Mouse (Mus musculus) heart, embryonic 14.5 days (tissue): ENCODE results near the gene Zcchc7. TPM values are rescaled to one million over a fixed set of nuclear protein-coding genes. Genes with fewer than 3 reads are reported as not detected.

Source experiments
- ATAC-seq: fragments of 200-750 bp; cut with Nextera tagmentation; 2 replicates; pipeline ENCODE4 v1.8.0; 2017; ENCODE audit warnings: low read depth, moderate TSS enrichment; ENCODE audit not compliant: insufficient number of reproducible peaks, insufficient read depth, low FRiP score
- H3K27ac ChIP-seq, 2 experiments: fragments of 200-500 bp in 1 of 2; fragments of 300-500 bp in 1 of 2; sonication (generic) in 1 of 2; replicated peaks in 1 of 2; 2 replicates each; pipeline ENCODE4 v1.5.1; 2012 to 2014; ENCODE audit warnings: low read depth in 2 of 2, low read length in 2 of 2, control low read depth in 1 of 2, mild to moderate bottlenecking in 1 of 2, mixed read lengths in 1 of 2; ENCODE audit not compliant: control insufficient read depth in 1 of 2, insufficient read depth in 1 of 2
- H3K27me3 ChIP-seq: fragments of 300-500 bp; sonication (generic); 2 replicates; pipeline ENCODE4 v1.6.1; 2014; ENCODE audit warnings: mild to moderate bottlenecking, low read length, control low read depth; ENCODE audit not compliant: control insufficient read depth, insufficient read depth
- H3K36me3 ChIP-seq: fragments of 300-500 bp; sonication (generic); 2 replicates; pipeline ENCODE4 v1.6.1; 2014; ENCODE audit warnings: mild to moderate bottlenecking, control low read depth, low read length, mixed read lengths; ENCODE audit not compliant: control insufficient read depth, insufficient read depth
- H3K4me1 ChIP-seq, 2 experiments: fragments of 200-500 bp in 1 of 2; fragments of 300-500 bp in 1 of 2; sonication (generic) in 1 of 2; 2 replicates each; pipeline ENCODE4 v1.6.1; 2012 to 2014; ENCODE audit warnings: low read length in 2 of 2, control low read depth in 1 of 2, mixed read lengths in 1 of 2; ENCODE audit not compliant: control insufficient read depth in 2 of 2, insufficient read depth in 2 of 2
- H3K4me2 ChIP-seq: fragments of 300-500 bp; sonication (generic); 2 replicates; pipeline ENCODE4 v1.6.1; 2014; ENCODE audit warnings: mild to moderate bottlenecking, low read length
- H3K4me3 ChIP-seq, 2 experiments: fragments of 200-500 bp in 1 of 2; fragments of 300-500 bp in 1 of 2; sonication (generic) in 1 of 2; 2 replicates each; pipeline ENCODE4 v1.5.1; 2012 to 2014; ENCODE audit warnings: low read length in 2 of 2, mild to moderate bottlenecking in 2 of 2, control low read depth in 1 of 2, low read depth in 1 of 2, moderate library complexity in 1 of 2; ENCODE audit not compliant: control insufficient read depth in 1 of 2, insufficient read depth in 1 of 2
- H3K9ac ChIP-seq: fragments of 300-500 bp; sonication (generic); 2 replicates; pipeline ENCODE4 v1.6.1; 2014; ENCODE audit warnings: mild to moderate bottlenecking, low read length
- H3K9me3 ChIP-seq: fragments of 300-500 bp; sonication (generic); 2 replicates; pipeline ENCODE4 v1.6.1; 2016; ENCODE audit warnings: low read length, control low read depth; ENCODE audit not compliant: control insufficient read depth
- WGBS: fragments of 180-500 bp; shearing (Covaris S2); extraction: QIAGEN DNeasy Blood & Tissue Kit; methylation state at CpG from one replicate; pipeline ENCODE4 v1.1.7; 2014; 5-methylcytosine and 5-hydroxymethylcytosine counted together
- polyA plus RNA-seq: library from polyadenylated mRNA; unstranded; fragments of >200 nt; fragmentation: Nextera tagmentation; extraction: Ambion mirVana; gene quantifications from 2 replicates; pipeline ENCODE4 v1.2.1, GENCODE M21; 2014

Gene Zcchc7
- polyA plus RNA-seq, 1 experiment from 2014 or later: 24.9 TPM

GRCm38 (mm10) chr4:44967402-44967801 lies 211.7 kb downstream of the Zcchc7 start:
- H3K27me3 ChIP-seq: no peaks in the 10 kb centered on the region
- no peak for ATAC-seq
- H3K4me3 ChIP-seq: no peak overlapping the region
- no peaks in the 10 kb centered on the region for H3K9me3 ChIP-seq
- no peaks in the 10 kb centered on the region for H3K36me3 ChIP-seq
- H3K27ac ChIP-seq: no peak overlapping the region
- WGBS: 82% methylated on average over 8 of the region's 8 CpGs
- H3K9ac ChIP-seq: no peak overlapping the region
- no peaks in the 10 kb centered on the region for H3K4me1 ChIP-seq
- no peak overlapping the region for H3K4me2 ChIP-seq

DNA sequence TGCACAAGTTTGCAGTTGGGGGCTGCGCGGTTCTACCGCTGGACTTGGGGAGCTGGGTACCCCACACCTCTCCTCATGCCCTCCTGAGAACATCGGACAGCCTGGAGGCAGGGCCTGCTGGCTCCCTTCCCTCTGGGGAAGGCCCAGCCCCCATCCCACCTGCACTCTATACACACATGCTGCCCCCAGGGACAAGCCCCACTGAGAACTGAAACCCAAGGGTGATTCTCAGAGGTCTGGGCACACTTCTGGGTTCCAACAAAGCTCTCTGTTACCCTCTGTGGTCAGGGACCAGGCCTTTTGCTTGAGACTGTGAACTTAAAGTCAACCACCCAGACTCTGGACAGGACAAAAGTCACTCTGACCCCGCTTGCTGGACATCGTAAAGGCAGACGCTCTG lies 214.4 kb downstream of the Zcchc7 start:
- WGBS: 91% methylated on average over 7 of the region's 7 CpGs
- H3K9ac ChIP-seq: no peak overlapping the region
- H3K27me3 ChIP-seq: no peaks in the 10 kb centered on the region
- H3K36me3 ChIP-seq: no peaks in the 10 kb centered on the region
- no peak overlapping the region for H3K4me3 ChIP-seq
- H3K4me1 ChIP-seq: peaks cover 4 to 6% of the 10 kb centered on the region in 2 experiments; a peak in 3 of 4 replicates
- no peak overlapping the region for H3K4me2 ChIP-seq
- ATAC-seq: no peak
- H3K27ac ChIP-seq: no peak overlapping the region
- H3K9me3 ChIP-seq: no peaks in the 10 kb centered on the region

- ATAC-seq: no peak
- H3K9ac ChIP-seq: no peak overlapping the region
- H3K4me2 ChIP-seq: no peak overlapping the region
- no peaks in the 10 kb centered on the region for H3K36me3 ChIP-seq
- no peak overlapping the region for H3K27ac ChIP-seq
- H3K27me3 ChIP-seq: no peaks in the 10 kb centered on the region
- H3K4me3 ChIP-seq: no peak overlapping the region
- WGBS: 24% methylated on average over 10 of the region's 10 CpGs
- H3K9me3 ChIP-seq: no peaks in the 10 kb centered on the region
- peaks cover 4 to 6% of the 10 kb centered on the region in 2 experiments; a peak in 3 of 4 replicates for H3K4me1 ChIP-seq
These were observed 215.0 kb downstream of the Zcchc7 start for GRCm38 (mm10) chr4:44970612-44971110.

DNA sequence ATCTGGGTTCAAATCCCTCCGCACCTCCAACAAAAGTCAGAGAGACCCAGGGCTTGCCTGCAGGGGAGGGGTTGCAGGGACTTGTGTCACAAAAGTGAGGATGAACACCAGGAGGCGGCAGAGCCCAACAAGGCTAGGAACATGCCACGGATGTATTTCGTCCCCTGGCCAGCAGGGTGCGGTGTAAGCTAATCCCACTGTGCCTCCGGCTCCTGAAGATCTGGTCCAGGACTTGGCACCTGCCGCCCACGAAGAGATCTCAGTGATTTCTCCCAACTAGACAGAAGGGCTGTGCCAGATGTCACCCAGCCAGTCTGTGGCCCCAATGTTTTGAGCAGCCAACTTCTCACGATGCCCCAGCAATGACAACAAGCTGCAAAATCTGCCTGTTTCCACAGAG lies 217.8 kb downstream of the Zcchc7 start:
- Histone ChIP-seq H3K4me1 (peaks cover 4 to 6% of the 10 kb centered on the region in 2 experiments; a peak in 3 of 4 replicates), H3K36me3 (no peaks in the 10 kb centered on the region), H3K4me2 (peak overlapping the region; percentile 54), H3K4me3 (peak overlapping the region; percentile 13 to 36; a peak in 3 of 4 replicates), H3K9me3 (no peaks in the 10 kb centered on the region), H3K27me3 (no peaks in the 10 kb centered on the region), H3K27ac (no peak overlapping the region), H3K9ac (peak overlapping the region; percentile 9; the same call in 1 of the 2 replicates)
- no peak for ATAC-seq
- WGBS: 13% methylated on average over 9 of the region's 9 CpGs

GRCm38 (mm10) chr4:44973871-44974270 lies 218.2 kb downstream of the Zcchc7 start:
- Histone ChIP-seq H3K4me1 (peaks cover 4 to 6% of the 10 kb centered on the region in 2 experiments; a peak in 3 of 4 replicates), H3K36me3 (no peaks in the 10 kb centered on the region), H3K9me3 (no peaks in the 10 kb centered on the region), H3K4me2 (peak overlapping the region; percentile 54), H3K27ac (no peak overlapping the region), H3K27me3 (no peaks in the 10 kb centered on the region), H3K4me3 (peak overlapping the region; percentile 13 to 36; a peak in 3 of 4 replicates), H3K9ac (peak overlapping the region; percentile 9; the same call in 1 of the 2 replicates)
- 46% methylated on average over 14 of the region's 14 CpGs for WGBS
- ATAC-seq: no peak

DNA sequence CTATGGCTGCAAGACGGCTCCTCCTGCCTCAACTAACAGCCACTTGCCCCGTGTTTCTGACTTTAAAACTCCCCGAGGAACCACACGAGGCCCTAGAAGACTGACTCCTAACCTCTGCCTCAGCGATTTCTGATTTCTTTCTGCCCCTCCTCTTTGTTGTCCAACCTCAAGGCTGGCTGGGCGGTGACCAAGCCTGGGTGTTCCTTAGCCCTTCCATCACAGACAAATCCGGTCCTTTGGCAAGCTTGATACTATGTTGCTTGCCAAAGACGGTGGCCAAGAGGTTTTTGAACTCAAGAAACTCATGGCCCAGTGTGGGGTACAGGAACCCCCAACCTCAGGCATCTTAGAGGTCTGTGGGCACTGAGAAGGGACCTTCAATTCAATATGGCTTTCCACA lies 218.7 kb downstream of the Zcchc7 start:
- Histone ChIP-seq H3K9ac (no peak overlapping the region), H3K9me3 (no peaks in the 10 kb centered on the region), H3K4me3 (no peak overlapping the region), H3K27ac (no peak overlapping the region), H3K4me2 (0 out of 2 replicates have a peak overlapping the region, but pooled peaks have one; percentile 54), H3K36me3 (no peaks in the 10 kb centered on the region), H3K27me3 (no peaks in the 10 kb centered on the region), H3K4me1 (peaks cover 4 to 6% of the 10 kb centered on the region in 2 experiments; a peak in 3 of 4 replicates)
- 81% methylated on average over 8 of the region's 8 CpGs for WGBS
- ATAC-seq: no peak

DNA sequence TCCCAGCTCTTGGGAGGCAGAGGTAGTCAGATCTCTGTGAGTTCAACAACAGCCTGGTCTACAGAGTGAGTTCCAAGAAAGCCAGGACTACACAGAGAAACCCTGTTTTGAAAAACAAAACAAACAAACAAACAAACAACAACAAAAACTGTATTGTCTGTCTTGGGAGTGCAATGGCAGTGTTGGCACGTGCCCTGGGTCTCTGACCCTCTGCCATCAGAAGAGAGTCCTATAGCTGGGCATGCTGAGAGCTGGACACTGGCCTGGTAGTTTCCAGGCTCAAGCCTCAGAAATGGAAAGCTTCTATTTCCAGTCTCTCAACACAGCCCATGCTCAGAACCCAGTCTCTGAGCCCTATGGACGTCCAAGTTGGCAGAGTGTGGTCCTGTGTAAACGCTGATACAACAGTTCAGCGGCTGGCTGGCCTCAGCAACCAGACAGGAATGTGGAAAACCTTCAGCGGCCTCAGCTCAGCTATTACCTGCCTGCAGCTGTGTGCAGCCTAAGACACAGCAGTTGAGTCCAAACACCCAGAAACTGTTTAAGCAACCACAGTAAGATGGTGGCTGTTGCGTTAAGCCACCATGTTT lies 220.4 kb downstream of the Zcchc7 start:
- ATAC-seq: no peak
- Histone ChIP-seq H3K9ac (no peak overlapping the region), H3K4me3 (no peak overlapping the region), H3K4me1 (peaks cover 12 to 19% of the 10 kb centered on the region in 2 experiments), H3K36me3 (no peaks in the 10 kb centered on the region), H3K27me3 (no peaks in the 10 kb centered on the region), H3K4me2 (no peak overlapping the region), H3K27ac (no peak overlapping the region), H3K9me3 (no peaks in the 10 kb centered on the region)
- 64% methylated on average over 6 of the region's 6 CpGs for WGBS
